Mouse (Mus musculus) ES-Bruce4 (cell line): ENCODE results near the gene Dync1li1.
A peak's percentile ranks its signal among the peaks of the same experiment; 100 is the strongest.

ENCODE experiments used
- CTCF ChIP-seq: IDR thresholded peaks from one replicate; pipeline ENCODE4 v1.8.1; 2011; ENCODE audit warnings: low read depth, low read length
- EP300 ChIP-seq: IDR thresholded peaks from 2 replicates; pipeline ENCODE4 v1.6.1; 2011; ENCODE audit warnings: low read depth, low read length; ENCODE audit not compliant: insufficient read depth
- POLR2A ChIP-seq: IDR thresholded peaks from one replicate; pipeline ENCODE4 v1.8.1; 2011; ENCODE audit warnings: low read length; ENCODE audit not compliant: insufficient read depth

GRCm38 (mm10) chr9:114650938-114651634 lies 37.5 kb upstream of the Dync1li1 start:
- no peak for TF ChIP-seq CTCF
- TF ChIP-seq POLR2A, result peak; percentile 65
- TF ChIP-seq EP300, result no peak
